Comparison of ENCODE assay signal across 30 mouse cellular contexts in genomic region chr4:43859886-43860285, GRCm38 (mm10). TPM values are rescaled to one million over a fixed set of nuclear protein-coding genes. Genes with fewer than 3 reads are reported as not detected.
DNase-seq lines count a peak whose midpoint lies in the region; ATAC-seq and TF ChIP-seq lines count a peak whose summit lies in the region.
"Had no signal": no experiment of that assay in that cellular context is flagged by ENCODE, and none has a peak within 500 bp of the region (broad histone marks: within the 10 kb centered on the region; RNA-seq: fewer than 3 reads in every experiment).

No protein-coding gene starts in this region.

- peak; percentile 84 for DNase-seq in heart, adult 11 months
- DNase-seq in heart, postnatal 36 days = no peak
- DNase-seq in liver, embryonic 11.5 days (ENCODE audit: low spot score) = peak; percentile 29
- no peak for DNase-seq in liver, postnatal 0 days
- peak; percentile 39 for DNase-seq in testis, postnatal 10 days (ENCODE audit: low spot score)
- DNase-seq in testis, postnatal 14 days (ENCODE audit: low spot score) = no peak
- DNase-seq: adrenal gland, adult 2 months; adrenal gland, postnatal 10 days; adrenal gland, postnatal 25 days; cerebellum, adult 11 months; cerebellum, adult 18-20 months; cerebellum, adult 8-10 months; cerebellum, adult 9-11 months; cerebellum, postnatal 14 days; cerebellum, postnatal 36 days; embryo, embryonic 11 days had no signal

- TF ChIP-seq EP300 in liver, postnatal 0 days (IDR thresholded peaks at IDR 0.05; ENCODE audit: low read depth) = no peak

- H3K27ac ChIP-seq in liver, embryonic 11.5 days (ENCODE audit: low read depth, low read length) = no peak overlapping the region
- no peak overlapping the region for H3K27ac ChIP-seq in liver, postnatal 0 days (ENCODE audit: low read depth)
- H3K27ac ChIP-seq: embryonic facial prominence, embryonic 13.5 days; embryonic facial prominence, embryonic 15.5 days; forebrain, embryonic 12.5 days had no signal

- no peak overlapping the region for H3K9ac ChIP-seq in liver, embryonic 11.5 days (ENCODE audit: low read depth, low read length)
- no peak overlapping the region for H3K9ac ChIP-seq in liver, postnatal 0 days (replicated peaks)
- H3K9ac ChIP-seq: embryonic facial prominence, embryonic 13.5 days; embryonic facial prominence, embryonic 15.5 days; forebrain, embryonic 12.5 days had no signal

- H3K36me3 ChIP-seq in liver, embryonic 11.5 days (ENCODE audit: control insufficient read depth, insufficient read depth, low read length) = no peaks in the 10 kb centered on the region
- no peaks in the 10 kb centered on the region for H3K36me3 ChIP-seq in liver, postnatal 0 days (replicated peaks; ENCODE audit: insufficient read depth, low read length)
- H3K36me3 ChIP-seq: embryonic facial prominence, embryonic 13.5 days; embryonic facial prominence, embryonic 15.5 days; forebrain, embryonic 10.5 days; forebrain, embryonic 12.5 days had no signal

- TF ChIP-seq CTCF in liver, postnatal 0 days (IDR thresholded peaks at IDR 0.05; ENCODE audit: low read depth) = no peak

- ATAC-seq in liver, embryonic 11.5 days (replicated peaks; ENCODE audit: low FRiP score) = no peak
- no peak for ATAC-seq in liver, postnatal 0 days
- ATAC-seq: forebrain, embryonic 14.5 days; forebrain, embryonic 16.5 days had no signal

- intact Hi-C loops in heart, postnatal 36 days (cut with DNase I) = loop anchor here (2.0 to 10.0 kb wide), 3 partner anchors 35 to 435 kb away; partner anchors contain the start of genes Fam166b and Npr2

- H3K4me3 ChIP-seq in liver, embryonic 11.5 days (ENCODE audit: low read depth, low read length) = no peak overlapping the region
- no peak overlapping the region for H3K4me3 ChIP-seq in liver, postnatal 0 days (ENCODE audit: low read depth, low read length)
- H3K4me3 ChIP-seq: embryonic facial prominence, embryonic 13.5 days; embryonic facial prominence, embryonic 15.5 days; erythroblast, embryonic 14.5 days; forebrain, embryonic 10.5 days; forebrain, embryonic 12.5 days had no signal

- no peaks in the 10 kb centered on the region for H3K4me1 ChIP-seq in liver, embryonic 11.5 days (replicated peaks; ENCODE audit: control insufficient read depth, insufficient read depth, low read length)
- no peaks in the 10 kb centered on the region for H3K4me1 ChIP-seq in liver, postnatal 0 days (ENCODE audit: insufficient read depth)
- H3K4me1 ChIP-seq: embryonic facial prominence, embryonic 13.5 days; embryonic facial prominence, embryonic 15.5 days; forebrain, embryonic 12.5 days had no signal

- no peaks in the 10 kb centered on the region for H3K27me3 ChIP-seq in liver, embryonic 11.5 days (replicated peaks; ENCODE audit: control insufficient read depth, insufficient read depth, low read length)
- H3K27me3 ChIP-seq in liver, postnatal 0 days (ENCODE audit: insufficient read depth, low read length) = no peaks in the 10 kb centered on the region
- H3K27me3 ChIP-seq: embryonic facial prominence, embryonic 13.5 days; embryonic facial prominence, embryonic 15.5 days had no signal

- WGBS in liver, embryonic 11.5 days = 80% methylated on average over 10 of the region's 10 CpGs
- WGBS in liver, postnatal 0 days (ENCODE audit: insufficient replicate concordance) = 77% methylated on average over 10 of the region's 10 CpGs

- H3K9me3 ChIP-seq in liver, embryonic 11.5 days (ENCODE audit: control insufficient read depth, low read length) = no peaks in the 10 kb centered on the region
- no peaks in the 10 kb centered on the region for H3K9me3 ChIP-seq in liver, postnatal 0 days (ENCODE audit: low read length)
- H3K9me3 ChIP-seq: embryonic facial prominence, embryonic 13.5 days; embryonic facial prominence, embryonic 15.5 days; forebrain, embryonic 10.5 days; forebrain, embryonic 12.5 days had no signal

- H3K4me2 ChIP-seq in liver, embryonic 11.5 days = no peak overlapping the region
- H3K4me2 ChIP-seq in liver, postnatal 0 days (ENCODE audit: low read depth, low read length) = no peak overlapping the region
- H3K4me2 ChIP-seq: embryonic facial prominence, embryonic 13.5 days; embryonic facial prominence, embryonic 15.5 days; forebrain, embryonic 12.5 days had no signal

RNA-seq across cellular contexts. Expression of gene Olfr155, which starts 8.5 kb away (rescaled TPM):
- total RNA-seq in heart, postnatal 36 days (2021) = not detected
- not detected in 2 replicates for polyA plus RNA-seq in liver, embryonic 11.5 days (2014; fragmentation: Nextera tagmentation; extraction: Ambion mirVana)
- polyA plus RNA-seq in liver, postnatal 0 days (2015; fragmentation: Nextera tagmentation; extraction: Ambion mirVana) = not detected in 2 replicates
- total RNA-seq: adrenal gland, adult 2 months; adrenal gland, postnatal 10 days; adrenal gland, postnatal 25 days; adrenal gland, postnatal 4 days; common myeloid progenitor, adult 5-6 weeks; ES-E14; MEL had no signal
- polyA plus RNA-seq: adrenal gland, adult 2 months; brain, embryonic 14.5 days; C2C12; embryonic facial prominence, embryonic 11.5 days; embryonic facial prominence, embryonic 13.5 days; erythroblast, embryonic 14.5 days; forebrain, embryonic 10.5 days; forebrain, embryonic 12.5 days; forebrain, embryonic 14.5 days; forebrain, embryonic 16.5 days had no signal

RNA-seq across cellular contexts. Expression of gene Reck, which starts 15.4 kb away (rescaled TPM):
- total RNA-seq in heart, postnatal 36 days (2021) = 1 to 10 TPM; 6.3 to 7.4 TPM
- 9.1 and 9.6 TPM in 2 replicates for polyA plus RNA-seq in liver, embryonic 11.5 days (2014; fragmentation: Nextera tagmentation; extraction: Ambion mirVana)
- 1.8 and 2.3 TPM in 2 replicates for polyA plus RNA-seq in liver, postnatal 0 days (2015; fragmentation: Nextera tagmentation; extraction: Ambion mirVana)
- polyA plus RNA-seq: erythroblast, embryonic 14.5 days had no signal

RNA-seq across cellular contexts. Expression of gene Olfr157, which starts 19.9 kb away (rescaled TPM):
- not detected for total RNA-seq in heart, postnatal 36 days (2021)
- not detected in 2 replicates for polyA plus RNA-seq in liver, embryonic 11.5 days (2014; fragmentation: Nextera tagmentation; extraction: Ambion mirVana)
- polyA plus RNA-seq in liver, postnatal 0 days (2015; fragmentation: Nextera tagmentation; extraction: Ambion mirVana) = not detected in 2 replicates
- total RNA-seq: adrenal gland, adult 2 months; adrenal gland, postnatal 10 days; adrenal gland, postnatal 25 days; adrenal gland, postnatal 4 days; common myeloid progenitor, adult 5-6 weeks; MEL had no signal
- polyA plus RNA-seq: adrenal gland, adult 2 months; brain, embryonic 14.5 days; C2C12; embryonic facial prominence, embryonic 11.5 days; embryonic facial prominence, embryonic 13.5 days; erythroblast, embryonic 14.5 days; forebrain, embryonic 10.5 days; forebrain, embryonic 12.5 days; forebrain, embryonic 14.5 days; forebrain, embryonic 16.5 days had no signal

RNA-seq across cellular contexts. Expression of gene Olfr156, which starts 36.2 kb away (rescaled TPM):
- total RNA-seq in heart, postnatal 36 days (2021) = not detected
- not detected in 2 replicates for polyA plus RNA-seq in liver, embryonic 11.5 days (2014; fragmentation: Nextera tagmentation; extraction: Ambion mirVana)
- polyA plus RNA-seq in liver, postnatal 0 days (2015; fragmentation: Nextera tagmentation; extraction: Ambion mirVana) = not detected in 2 replicates
- total RNA-seq: adrenal gland, adult 2 months; adrenal gland, postnatal 10 days; adrenal gland, postnatal 25 days; adrenal gland, postnatal 4 days; common myeloid progenitor, adult 5-6 weeks; ES-E14; MEL had no signal
- polyA plus RNA-seq: adrenal gland, adult 2 months; brain, embryonic 14.5 days; C2C12; embryonic facial prominence, embryonic 11.5 days; embryonic facial prominence, embryonic 13.5 days; embryonic facial prominence, embryonic 15.5 days; erythroblast, embryonic 14.5 days; forebrain, embryonic 10.5 days; forebrain, embryonic 12.5 days; forebrain, embryonic 14.5 days; forebrain, embryonic 16.5 days had no signal

Comparison
In these comparisons a context has a peak if more than half of its experiments do, and no peak if none do; other contexts are left out.
1. DNase-seq: peak in heart, adult 11 months (single experiment), liver, embryonic 11.5 days (single experiment) and testis, postnatal 10 days (single experiment); none in heart, postnatal 36 days (0 of 2), liver, postnatal 0 days (single experiment) and testis, postnatal 14 days (single experiment).